Mouse (Mus musculus) olfactory bulb, adult 2 months (tissue): ENCODE data around the gene Basp1.

Experiments used
- CTCF ChIP-seq: fragments of 200-500 bp; IDR thresholded peaks from 2 replicates; pipeline ENCODE4 v1.5.1; 2012; ENCODE audit warnings: low read depth, mild to moderate bottlenecking, low read length, moderate library complexity; ENCODE audit not compliant: insufficient read depth
- POLR2A ChIP-seq: fragments of 200-500 bp; IDR thresholded peaks from 2 replicates; pipeline ENCODE4 v1.6.1; 2012; ENCODE audit warnings: mild to moderate bottlenecking, low read depth, low read length, moderate library complexity; ENCODE audit not compliant: insufficient read depth

DNA sequence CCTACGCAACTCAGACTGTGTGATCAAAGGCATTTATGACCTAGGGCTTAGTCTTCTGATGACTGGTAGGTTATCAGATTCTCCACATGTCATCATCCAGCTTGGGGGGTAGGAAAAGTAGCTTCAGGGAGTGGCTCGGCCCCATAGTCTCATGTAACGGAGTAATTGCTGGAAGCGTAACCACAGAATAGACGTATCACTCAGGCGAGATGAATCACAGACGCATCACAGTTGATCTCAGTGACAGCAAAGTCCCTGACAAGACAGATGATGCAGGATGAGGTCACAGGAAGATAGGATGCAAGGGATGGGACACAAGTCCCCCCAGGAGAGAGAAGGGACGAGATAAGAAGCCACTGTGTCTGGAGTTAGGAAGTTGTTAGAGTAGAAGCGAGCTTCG lies 30.6 kb upstream of the Basp1 start:
- TF ChIP-seq CTCF (no peak), POLR2A (no peak)
